Mouse (Mus musculus) ovary, postnatal 36 days (tissue): ENCODE data around the gene Ccni.

Source experiments
- DNase-seq: peaks from one replicate; pipeline ENCODE4 v3.0.0; 2022; ENCODE audit warnings: low spot score, mixed read lengths

The Ccni gene

GRCm38 (mm10) chr5:93206109-93207005 lies at the start of gene Ccni, which contains the start of gene 2010109A12Rik:
Gene Ccni (minus strand): TSS chr5:93206495.
Gene 2010109A12Rik (plus strand): TSS chr5:93206518.
- DNase-seq: peak; percentile 95

GRCm38 (mm10) chr5:93255759-93256265 lies 49.5 kb upstream of the Ccni start:
- no peak for DNase-seq

GRCm38 (mm10) chr5:93251001-93251760 lies 44.9 kb upstream of the Ccni start:
- peak; percentile 16 for DNase-seq

GRCm38 (mm10) chr5:93249940-93250578 lies 43.8 kb upstream of the Ccni start:
- DNase-seq: no peak

DNA sequence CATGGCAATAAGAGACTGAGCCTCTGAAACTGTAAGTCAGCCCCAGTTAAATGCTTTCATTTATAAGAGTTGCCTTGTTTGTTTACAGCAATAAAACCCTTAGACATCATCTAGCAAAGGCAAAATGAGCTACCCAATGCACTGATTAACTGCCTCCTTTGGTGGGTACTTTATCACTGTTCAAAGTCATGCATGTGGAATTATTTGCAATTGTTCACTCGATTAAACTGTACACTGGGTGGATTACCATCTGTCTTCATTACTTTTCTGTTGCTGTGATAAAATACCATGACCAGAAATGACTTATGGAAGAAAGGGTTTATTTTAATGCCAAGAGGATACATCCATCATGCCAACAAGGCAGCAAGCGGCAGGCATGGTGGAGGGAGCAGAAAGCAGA lies 39.0 kb upstream of the Ccni start:
- DNase-seq: no peak

DNA sequence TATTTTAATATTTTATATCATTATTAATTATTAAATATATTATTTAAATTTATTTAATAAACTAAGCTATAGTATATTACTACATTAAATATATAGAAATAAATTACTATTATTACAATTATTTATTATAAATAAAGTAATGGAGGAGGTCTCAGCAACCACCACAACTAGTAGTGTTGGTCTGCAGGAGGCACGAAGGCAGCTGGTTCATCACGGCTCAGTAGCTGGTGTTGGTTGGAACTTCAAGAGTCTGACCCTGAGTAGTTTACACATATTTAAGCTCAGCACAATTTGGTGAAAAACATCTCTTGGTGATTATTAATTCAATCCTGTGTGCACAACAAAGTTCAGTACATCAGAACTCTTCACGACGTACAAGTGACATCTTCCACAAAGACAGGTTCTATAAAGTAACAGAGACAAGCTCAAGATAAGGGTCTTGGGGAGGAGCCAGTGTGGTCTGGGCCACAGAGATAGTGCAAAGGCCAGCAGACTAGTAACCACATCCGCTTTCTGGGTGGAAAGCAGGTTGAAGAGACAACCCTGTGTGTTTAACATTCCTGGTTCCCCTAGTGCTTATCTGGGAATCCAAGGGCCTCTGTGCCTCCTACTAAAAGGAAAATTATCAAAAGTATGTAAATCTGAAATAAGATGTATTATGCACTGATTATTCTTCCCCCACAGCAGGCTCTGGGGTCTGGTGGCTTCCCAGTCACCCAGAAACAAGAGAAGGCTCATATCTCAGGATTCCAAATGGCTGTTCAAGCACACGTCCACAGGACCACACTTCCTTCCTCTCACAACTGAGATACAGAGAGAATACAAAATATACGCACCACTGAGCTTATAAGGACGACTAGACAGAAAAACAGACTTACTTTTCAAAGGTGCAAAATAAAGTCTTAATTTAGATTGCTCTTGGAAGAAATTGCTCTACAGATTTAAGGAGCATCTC lies 33.6 kb upstream of the Ccni start:
- no peak for DNase-seq

DNA sequence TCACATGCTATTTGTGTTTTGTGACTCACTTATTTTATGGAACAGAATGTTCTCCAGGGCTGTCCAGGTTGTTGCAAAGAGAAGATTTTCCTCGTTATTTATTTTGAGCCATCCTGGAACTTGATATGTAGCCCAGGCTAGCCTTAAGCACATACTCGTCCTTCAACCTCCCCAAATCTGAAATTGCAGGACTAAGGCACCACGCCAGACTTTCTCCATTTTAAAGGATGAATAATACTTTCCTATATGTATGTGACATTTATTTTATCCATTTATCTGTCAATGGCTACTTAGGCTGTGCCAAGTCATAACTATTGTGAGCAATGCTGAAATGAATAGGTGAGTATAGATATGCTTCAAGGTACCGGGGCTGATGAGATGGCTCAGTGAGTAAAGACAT lies 30.2 kb upstream of the Ccni start:
- DNase-seq: no peak

DNA sequence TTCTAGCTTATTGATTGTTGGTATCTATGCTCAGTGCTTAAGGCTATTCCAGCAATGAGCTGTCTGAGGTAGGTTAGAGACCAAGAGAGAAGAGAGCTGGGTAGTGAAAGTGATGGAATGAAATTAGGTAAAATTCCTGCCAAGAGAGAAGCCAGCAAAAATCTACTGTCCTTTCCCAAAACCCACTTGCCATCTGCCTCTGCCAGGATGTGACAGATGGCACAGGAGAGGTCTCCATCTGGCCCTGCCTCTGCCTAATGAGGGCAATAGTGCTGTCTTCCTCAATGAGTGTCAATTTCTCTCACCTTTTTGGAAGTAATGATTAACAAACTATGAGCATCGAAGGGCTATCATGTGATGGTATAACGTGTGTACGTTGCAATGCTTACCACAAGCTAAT lies 29.6 kb upstream of the Ccni start:
- no peak for DNase-seq

DNA sequence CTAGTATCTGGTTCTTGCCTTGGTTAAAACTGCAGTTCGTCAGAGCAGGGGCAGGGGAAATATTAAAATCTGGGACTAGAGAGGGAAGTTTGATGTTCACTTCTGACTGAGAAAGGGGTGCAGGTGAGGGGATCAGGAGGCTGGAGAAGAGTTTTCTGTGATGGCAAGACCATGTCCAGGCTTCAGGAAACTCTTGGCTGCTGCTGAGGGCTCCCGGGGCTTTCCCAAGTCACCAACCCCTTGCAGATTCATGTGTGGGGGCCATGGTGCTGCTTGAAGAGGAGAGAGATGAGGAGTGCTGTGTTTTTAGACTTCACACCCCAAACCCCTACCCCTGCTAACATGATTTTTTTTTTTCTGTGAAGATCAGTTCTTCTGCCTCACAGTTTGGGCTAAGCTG lies 28.3 kb upstream of the Ccni start:
- DNase-seq: no peak

- DNase-seq: no peak
Observed at GRCm38 (mm10) chr5:93234130-93234529, 27.8 kb upstream of the Ccni start.

GRCm38 (mm10) chr5:93232838-93233237 lies 26.5 kb upstream of the Ccni start:
- no peak for DNase-seq

GRCm38 (mm10) chr5:93231721-93232120 lies 25.4 kb upstream of the Ccni start:
- DNase-seq: no peak

GRCm38 (mm10) chr5:93229527-93229926 lies 23.2 kb upstream of the Ccni start:
- DNase-seq: no peak

DNA sequence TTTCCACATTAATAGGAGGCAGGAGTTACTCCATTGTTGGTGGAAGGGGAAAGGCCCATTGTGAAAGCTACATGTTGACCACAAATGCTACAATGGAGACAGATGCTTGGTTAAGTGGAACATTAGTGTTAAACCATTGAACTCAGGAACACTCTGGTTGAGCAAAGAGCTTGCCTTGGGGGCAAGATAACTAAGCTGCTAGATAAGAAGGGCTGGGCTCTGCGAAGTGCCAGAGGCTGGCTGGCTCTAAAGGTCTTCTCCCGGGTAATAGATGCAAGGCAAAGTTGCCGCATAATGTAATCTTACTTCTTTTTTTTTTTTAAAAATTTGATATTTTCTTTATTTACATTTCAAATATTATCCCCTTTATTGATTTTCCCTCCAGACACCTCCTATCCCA lies 20.9 kb upstream of the Ccni start:
- DNase-seq: no peak

DNA sequence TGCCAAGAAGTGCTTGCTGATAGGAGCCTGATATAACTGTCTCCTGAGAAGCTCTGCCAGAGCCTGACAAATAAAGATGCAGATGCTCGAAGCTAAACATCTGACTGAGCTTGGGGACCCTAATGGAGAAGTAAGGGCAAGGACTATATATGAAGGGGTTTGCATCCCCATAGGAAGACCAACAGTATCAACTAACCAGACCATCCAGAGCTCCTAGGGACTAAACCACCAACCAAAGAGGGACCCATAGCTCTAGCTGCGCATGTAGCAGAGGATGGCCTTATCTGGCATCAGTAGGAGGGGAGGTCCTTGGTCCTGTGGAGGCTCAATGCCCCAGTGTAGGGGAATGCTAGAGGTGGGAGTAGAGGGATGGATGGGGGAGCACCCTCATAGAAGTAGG lies 18.3 kb upstream of the Ccni start:
- DNase-seq: no peak

DNA sequence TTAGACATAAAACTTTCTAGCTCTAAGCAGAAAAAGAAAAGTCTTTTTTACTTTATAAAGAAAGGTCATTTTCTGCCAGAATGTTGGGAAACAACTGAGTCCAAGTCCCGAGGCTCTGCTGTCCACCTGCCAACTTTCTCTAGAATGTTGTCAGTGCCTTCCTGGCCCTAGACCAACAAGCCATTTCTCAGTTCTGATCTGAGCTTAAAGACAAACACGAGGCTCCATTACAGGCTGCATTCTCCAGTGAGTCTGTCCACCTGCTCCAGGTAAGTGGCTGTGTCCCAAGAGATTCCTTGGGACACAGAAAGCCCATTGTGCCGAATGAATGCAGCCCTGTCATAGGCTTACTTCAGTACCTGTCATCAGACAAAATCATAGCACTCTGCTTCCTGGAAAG lies 15.4 kb upstream of the Ccni start:
- peak; percentile 19 for DNase-seq

DNA sequence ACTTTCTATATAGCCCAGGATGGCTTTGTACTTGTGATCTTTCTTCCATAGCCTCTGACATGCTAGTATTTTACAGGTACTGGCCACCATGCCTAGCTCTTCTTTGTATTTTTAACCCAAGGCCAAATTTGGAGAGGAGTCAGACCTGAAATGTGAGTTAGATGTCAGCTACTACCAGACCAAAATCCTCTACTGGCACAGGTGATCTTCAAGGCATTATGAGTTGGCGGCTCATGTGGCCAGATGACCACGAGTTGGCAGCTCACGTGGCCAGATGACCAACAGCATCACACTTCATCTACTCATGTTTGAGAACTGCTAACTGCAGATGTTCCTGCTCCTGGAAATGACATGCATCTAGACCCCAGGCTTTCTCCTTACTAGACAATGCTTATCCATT lies 12.1 kb upstream of the Ccni start:
- DNase-seq: no peak

DNA sequence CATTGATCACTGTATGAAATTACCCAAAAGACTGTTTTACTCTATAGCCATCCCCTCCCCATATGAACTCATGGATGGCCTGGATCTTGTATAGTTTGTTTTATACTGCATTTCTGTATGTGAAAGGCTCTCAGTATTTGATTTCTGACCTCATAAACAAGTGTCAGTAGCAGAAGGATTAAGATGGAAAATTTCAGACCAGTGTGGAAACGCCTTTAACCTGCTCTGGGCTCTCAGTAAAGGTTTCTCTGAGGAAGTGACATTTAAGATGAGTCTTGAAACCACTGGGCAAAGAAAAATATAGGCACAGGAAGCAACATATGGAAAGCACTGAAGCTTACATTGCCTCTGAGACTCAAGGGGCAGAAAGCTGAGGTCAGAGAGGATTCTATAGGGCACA lies 1.3 kb upstream of the Ccni start:
- DNase-seq: no peak

GRCm38 (mm10) chr5:93207006-93207348 lies 682 bp upstream of the Ccni start:
- peak; percentile 13 for DNase-seq

DNA sequence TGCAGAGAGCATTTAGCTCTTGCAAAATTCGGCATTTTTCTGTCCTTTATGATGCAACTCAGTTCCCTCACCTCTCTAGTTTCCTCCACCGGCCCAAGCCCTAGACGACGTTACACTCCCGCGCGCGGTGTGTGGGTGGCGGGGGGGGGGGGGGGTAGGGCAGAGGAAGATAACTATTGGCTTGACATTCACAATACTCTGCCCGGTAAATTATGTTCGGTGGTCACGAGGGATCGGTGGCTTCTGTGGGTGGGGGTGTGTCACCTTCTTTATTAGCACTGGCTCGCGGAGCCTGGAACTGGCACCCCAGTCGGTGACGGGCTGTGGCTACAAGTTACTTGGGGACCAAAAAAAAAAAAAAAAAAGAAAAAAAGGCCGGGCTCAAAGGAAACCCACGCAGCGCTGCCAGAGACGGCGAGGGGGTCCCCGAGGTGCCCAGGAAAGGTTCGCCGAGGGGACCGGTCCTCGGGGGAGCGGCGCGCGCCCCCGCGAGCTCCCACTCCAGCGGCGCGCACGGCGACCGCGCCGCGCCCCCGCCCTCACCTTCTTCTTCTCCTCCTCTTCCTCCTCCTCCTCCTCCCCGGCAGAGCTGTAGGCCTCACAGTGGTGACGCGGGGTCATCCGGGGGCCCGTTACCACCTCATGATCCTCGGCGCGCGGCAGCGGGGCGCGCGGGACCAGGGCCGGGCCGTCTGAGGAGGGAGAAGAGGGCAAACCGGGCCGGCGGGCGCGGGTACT lies 755 bp downstream of the Ccni start:
- peak; percentile 53 for DNase-seq

GRCm38 (mm10) chr5:93201181-93201580 lies 5.1 kb downstream of the Ccni start:
- no peak for DNase-seq
